Mouse (Mus musculus) cerebellum, adult 9-11 months (tissue): ENCODE measurements at regions not wholly inside any gene's neighbourhood (a gene's known extent, or its start where the extent isn't known, plus 50 kb on each side); places are given as distances from the start of the nearest gene placed in this dataset.

Experiments used
- DNase-seq: peaks from one replicate; pipeline ENCODE4 v3.0.0; 2022

DNA sequence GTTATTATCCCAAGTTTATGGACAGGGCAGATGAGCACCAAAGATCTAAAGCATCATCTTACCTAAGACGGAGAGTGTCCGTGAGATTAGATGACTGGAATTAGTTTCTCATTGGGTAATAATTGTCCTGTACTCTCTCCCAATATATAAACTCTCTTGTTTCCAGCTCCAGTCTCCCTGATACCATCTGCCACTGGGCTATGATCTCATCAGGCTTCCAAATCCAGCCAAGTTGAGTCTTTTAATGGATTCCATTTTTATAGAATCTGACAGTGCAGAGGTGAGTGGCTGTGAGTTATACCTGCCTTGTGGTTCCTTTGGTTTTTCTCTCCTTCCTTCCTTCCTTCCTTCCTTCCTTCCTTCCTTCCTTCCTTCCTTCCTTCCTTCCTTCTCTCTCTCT lies 63.1 kb downstream of the Tas2r118 start:
- peak; percentile 76 for DNase-seq
